Mouse (Mus musculus): Measurements from ENCODE around the gene Apod. TPM values are rescaled to one million over a fixed set of nuclear protein-coding genes. Genes with fewer than 3 reads are reported as not detected.

Apod gene
- 0.50 and 0.77 TPM in 2 replicates for polyA plus RNA-seq (2015; fragmentation: Nextera tagmentation; extraction: Ambion mirVana)

GRCm38 (mm10) chr16:31314497-31315233, at the start of gene Apod:
Gene Apod, minus strand, starts transcription at chr16:31314808.
- ATAC-seq = no peak
- TF ChIP-seq CTCF (IDR thresholded peaks at IDR 0.05; ENCODE audit: low read depth) = no peak
- Histone ChIP-seq H3K4me3 (ENCODE audit: low read depth, low read length) (no peak within 1 kb of the TSS), H3K4me1 (replicated peaks; ENCODE audit: control insufficient read depth, insufficient read depth, low read length) (no peaks in the 10 kb centered on the region), H3K4me2 (replicated peaks; ENCODE audit: low read depth) (no peak within 1 kb of the TSS), H3K27me3 (replicated peaks; ENCODE audit: control insufficient read depth, insufficient read depth, low read length) (no peaks in the 10 kb centered on the region), H3K9me3 (ENCODE audit: control insufficient read depth) (no peaks in the 10 kb centered on the region), H3K36me3 (ENCODE audit: control insufficient read depth, insufficient read depth) (no peaks in the 10 kb centered on the region), H3K9ac (ENCODE audit: low read depth, low read length) (no peak within 1 kb of the TSS), H3K27ac (ENCODE audit: low read depth, low read length) (no peak within 1 kb of the TSS)
- WGBS = 69% methylated on average over 9 of the region's 9 CpGs

DNA sequence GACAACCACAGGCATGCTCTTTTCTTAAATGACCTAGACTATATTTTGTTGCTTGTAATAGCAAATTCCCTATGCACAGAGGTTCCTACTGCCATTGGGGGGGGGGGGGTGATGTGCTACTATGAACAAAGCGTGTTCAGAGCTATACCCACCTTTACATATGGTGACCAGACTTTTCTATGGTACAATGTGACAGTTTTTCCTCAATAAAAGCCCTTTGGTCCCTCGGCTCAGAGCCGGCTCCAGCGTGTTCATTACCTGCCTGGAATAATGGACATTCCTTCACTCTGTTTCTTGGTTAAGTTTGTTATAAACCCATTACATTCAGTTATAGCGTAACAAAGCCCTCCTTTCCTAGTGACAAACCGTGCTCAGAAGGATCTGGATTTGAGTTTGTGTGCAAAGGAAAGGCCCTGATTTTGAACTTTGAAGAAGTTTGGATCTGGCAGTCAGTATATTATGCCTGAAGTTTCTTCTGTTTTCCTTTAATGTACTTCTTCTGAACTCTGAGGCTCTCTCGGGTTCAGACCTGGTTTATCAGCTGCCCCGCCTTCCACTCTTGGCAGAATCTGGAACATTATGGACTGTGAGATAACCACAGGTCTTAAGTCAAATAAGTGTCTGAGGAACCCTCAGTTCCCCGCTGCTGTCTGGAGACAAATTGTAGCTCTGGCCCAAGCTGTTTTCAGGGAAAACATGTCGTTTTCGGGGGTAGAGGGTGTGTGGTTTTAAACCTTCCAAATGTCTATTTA, 49.3 kb upstream of the Apod start:
- no peak overlapping the region for H3K4me3 ChIP-seq (ENCODE audit: low read depth, low read length)
- peak; percentile 89 for ATAC-seq
- no peak for TF ChIP-seq CTCF (IDR thresholded peaks at IDR 0.05; ENCODE audit: low read depth)
- H3K4me2 ChIP-seq (replicated peaks; ENCODE audit: low read depth) = peak overlapping the region; percentile 40; the same call in 1 of the 2 replicates
- no peaks in the 10 kb centered on the region for H3K9me3 ChIP-seq (ENCODE audit: control insufficient read depth)
- WGBS = 35% methylated on average over 11 of the region's 11 CpGs
- peak overlapping the region; percentile 94 for H3K27ac ChIP-seq (ENCODE audit: low read depth, low read length)
- H3K9ac ChIP-seq (ENCODE audit: low read depth, low read length) = no peak overlapping the region
- peaks cover 3% of the 10 kb centered on the region; the same call in 1 of the 2 replicates for H3K4me1 ChIP-seq (replicated peaks; ENCODE audit: control insufficient read depth, insufficient read depth, low read length)
- no peaks in the 10 kb centered on the region for H3K36me3 ChIP-seq (ENCODE audit: control insufficient read depth, insufficient read depth)
- H3K27me3 ChIP-seq (replicated peaks; ENCODE audit: control insufficient read depth, insufficient read depth, low read length) = no peaks in the 10 kb centered on the region

DNA sequence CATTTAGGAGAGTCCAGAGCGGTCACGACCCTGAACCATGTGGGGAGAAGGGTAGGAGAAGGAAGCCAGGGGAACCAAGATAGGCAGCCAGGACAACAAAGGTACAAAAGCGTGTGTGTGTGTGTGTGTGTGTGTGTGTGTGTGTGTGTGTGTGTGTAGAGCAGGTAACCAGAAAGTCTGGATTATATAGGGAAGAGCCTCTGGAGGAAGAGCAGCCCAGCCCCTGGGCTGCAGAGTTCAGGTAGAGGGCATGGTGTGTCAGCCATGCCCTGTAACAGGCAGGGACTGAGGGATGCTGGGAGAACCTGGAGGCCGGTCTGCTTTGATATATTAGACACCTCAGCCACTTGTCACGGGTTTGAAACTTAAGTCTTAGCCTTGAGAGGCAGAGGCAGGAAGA, 44.9 kb upstream of the Apod start:
- Histone ChIP-seq H3K36me3 (ENCODE audit: control insufficient read depth, insufficient read depth) (no peaks in the 10 kb centered on the region), H3K4me3 (ENCODE audit: low read depth, low read length) (no peak overlapping the region), H3K9ac (ENCODE audit: low read depth, low read length) (no peak overlapping the region), H3K4me1 (replicated peaks; ENCODE audit: control insufficient read depth, insufficient read depth, low read length) (peaks cover 1% of the 10 kb centered on the region; the same call in 1 of the 2 replicates), H3K4me2 (replicated peaks; ENCODE audit: low read depth) (peak overlapping the region; percentile 54; the same call in 1 of the 2 replicates), H3K9me3 (ENCODE audit: control insufficient read depth) (no peaks in the 10 kb centered on the region), H3K27ac (ENCODE audit: low read depth, low read length) (peak overlapping the region; percentile 86; the same call in 1 of the 2 replicates), H3K27me3 (replicated peaks; ENCODE audit: control insufficient read depth, insufficient read depth, low read length) (no peaks in the 10 kb centered on the region)
- ATAC-seq = peak; percentile 32
- WGBS = 37% methylated on average over 5 of the region's 5 CpGs
- no peak for TF ChIP-seq CTCF (IDR thresholded peaks at IDR 0.05; ENCODE audit: low read depth)

DNA sequence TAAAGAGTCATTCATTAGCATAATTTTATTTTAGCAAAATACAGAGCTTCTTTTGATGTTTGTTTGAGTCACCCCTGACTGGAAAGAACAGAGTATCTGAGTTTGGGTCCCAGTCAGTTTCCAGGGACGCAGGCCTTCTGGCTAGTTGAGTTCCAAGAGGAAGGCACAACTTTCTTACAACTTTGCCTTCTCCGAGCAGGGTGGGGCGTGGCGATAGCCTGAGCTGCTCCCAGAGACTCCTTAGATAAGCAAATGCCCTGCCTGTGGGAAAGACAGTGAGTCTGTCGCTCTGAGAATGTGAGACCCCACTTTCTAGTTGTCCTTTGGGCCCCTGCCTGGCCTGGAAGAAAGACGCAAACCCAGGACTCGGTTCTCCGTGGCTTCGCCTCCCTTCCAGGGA, 44.4 kb upstream of the Apod start:
- no peak overlapping the region for H3K9ac ChIP-seq (ENCODE audit: low read depth, low read length)
- ATAC-seq = peak; percentile 66
- H3K4me1 ChIP-seq (replicated peaks; ENCODE audit: control insufficient read depth, insufficient read depth, low read length) = no peaks in the 10 kb centered on the region; the same call in 1 of the 2 replicates
- H3K9me3 ChIP-seq (ENCODE audit: control insufficient read depth) = no peaks in the 10 kb centered on the region
- H3K27ac ChIP-seq (ENCODE audit: low read depth, low read length) = peak overlapping the region; percentile 86
- TF ChIP-seq CTCF (IDR thresholded peaks at IDR 0.05; ENCODE audit: low read depth) = no peak
- H3K27me3 ChIP-seq (replicated peaks; ENCODE audit: control insufficient read depth, insufficient read depth, low read length) = no peaks in the 10 kb centered on the region
- peak overlapping the region; percentile 54 for H3K4me2 ChIP-seq (replicated peaks; ENCODE audit: low read depth)
- no peaks in the 10 kb centered on the region for H3K36me3 ChIP-seq (ENCODE audit: control insufficient read depth, insufficient read depth)
- 17% methylated on average over 9 of the region's 9 CpGs for WGBS
- H3K4me3 ChIP-seq (ENCODE audit: low read depth, low read length) = 0 out of 2 replicates have a peak overlapping the region, but pooled peaks have one; percentile 11

DNA sequence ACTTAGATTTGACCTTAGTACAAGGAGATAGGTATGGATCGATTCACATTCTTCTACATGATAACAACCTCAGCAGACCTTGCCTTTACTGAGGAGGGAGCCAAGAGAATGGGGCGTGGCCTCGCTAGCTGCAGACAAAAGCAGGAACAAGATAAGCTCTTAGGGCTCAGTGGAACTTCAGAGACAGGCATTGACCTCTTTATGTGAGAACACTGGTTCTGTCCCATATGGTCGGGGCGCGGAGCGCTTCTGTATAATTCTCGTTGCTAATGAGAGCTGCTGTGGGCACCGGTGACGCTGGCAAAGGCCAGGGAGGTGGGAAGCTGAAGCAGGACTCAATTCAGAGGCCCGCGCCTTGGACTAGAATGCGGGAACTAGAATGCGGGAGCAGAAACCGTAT, 44.0 kb upstream of the Apod start:
- TF ChIP-seq CTCF (IDR thresholded peaks at IDR 0.05; ENCODE audit: low read depth) = no peak
- Histone ChIP-seq H3K27ac (ENCODE audit: low read depth, low read length) (peak overlapping the region; percentile 86), H3K9ac (ENCODE audit: low read depth, low read length) (no peak overlapping the region), H3K4me1 (replicated peaks; ENCODE audit: control insufficient read depth, insufficient read depth, low read length) (no peaks in the 10 kb centered on the region; the same call in 1 of the 2 replicates), H3K27me3 (replicated peaks; ENCODE audit: control insufficient read depth, insufficient read depth, low read length) (no peaks in the 10 kb centered on the region), H3K4me2 (replicated peaks; ENCODE audit: low read depth) (peak overlapping the region; percentile 54), H3K36me3 (ENCODE audit: control insufficient read depth, insufficient read depth) (no peaks in the 10 kb centered on the region), H3K9me3 (ENCODE audit: control insufficient read depth) (no peaks in the 10 kb centered on the region), H3K4me3 (ENCODE audit: low read depth, low read length) (0 out of 2 replicates have a peak overlapping the region, but pooled peaks have one; percentile 11)
- 25% methylated on average over 15 of the region's 15 CpGs for WGBS
- ATAC-seq = peak; percentile 83

- no peaks in the 10 kb centered on the region for H3K4me1 ChIP-seq (replicated peaks; ENCODE audit: control insufficient read depth, insufficient read depth, low read length)
- peak; percentile 18; the same call in 1 of the 2 replicates for ATAC-seq
- H3K4me2 ChIP-seq (replicated peaks; ENCODE audit: low read depth) = no peak overlapping the region
- H3K9ac ChIP-seq (ENCODE audit: low read depth, low read length) = no peak overlapping the region
- H3K9me3 ChIP-seq (ENCODE audit: control insufficient read depth) = no peaks in the 10 kb centered on the region
- H3K27me3 ChIP-seq (replicated peaks; ENCODE audit: control insufficient read depth, insufficient read depth, low read length) = no peaks in the 10 kb centered on the region
- H3K36me3 ChIP-seq (ENCODE audit: control insufficient read depth, insufficient read depth) = no peaks in the 10 kb centered on the region
- peak overlapping the region; percentile 21; the same call in 1 of the 2 replicates for H3K27ac ChIP-seq (ENCODE audit: low read depth, low read length)
- 39% methylated on average over 6 of the region's 6 CpGs for WGBS
- no peak overlapping the region for H3K4me3 ChIP-seq (ENCODE audit: low read depth, low read length)
- TF ChIP-seq CTCF (IDR thresholded peaks at IDR 0.05; ENCODE audit: low read depth) = no peak
These were observed 41.3 kb upstream of the Apod start for GRCm38 (mm10) chr16:31355882-31356281.
